Mouse (Mus musculus) limb, embryonic 15.5 days (tissue): ENCODE measurements at regions not wholly inside any gene's neighbourhood (a gene's known extent, or its start where the extent isn't known, plus 50 kb on each side); places are given as distances from the start of the nearest gene placed in this dataset.

ENCODE experiments used
- ATAC-seq: fragments of 200-750 bp; cut with Nextera tagmentation; 2 replicates; pipeline ENCODE4 v1.8.0; 2017; ENCODE audit warnings: low read depth, moderate TSS enrichment; ENCODE audit not compliant: insufficient number of reproducible peaks, low FRiP score, low TSS enrichment
- H3K27ac ChIP-seq: fragments of 300-500 bp; sonication (generic); 2 replicates; pipeline ENCODE4 v1.5.1; 2015; ENCODE audit warnings: moderate library complexity, mild to moderate bottlenecking, inconsistent platforms
- H3K27me3 ChIP-seq: fragments of 300-500 bp; sonication (generic); 2 replicates; pipeline ENCODE4 v1.6.1; 2015; ENCODE audit warnings: inconsistent platforms
- H3K36me3 ChIP-seq: fragments of 300-500 bp; sonication (generic); 2 replicates; pipeline ENCODE4 v1.6.1; 2015; ENCODE audit warnings: inconsistent platforms
- H3K4me1 ChIP-seq: fragments of 300-500 bp; sonication (generic); 2 replicates; pipeline ENCODE4 v1.6.1; 2015; ENCODE audit warnings: inconsistent platforms
- H3K4me2 ChIP-seq: fragments of 300-500 bp; sonication (generic); 2 replicates; pipeline ENCODE4 v1.6.1; 2015; ENCODE audit warnings: mild to moderate bottlenecking, inconsistent platforms
- H3K4me3 ChIP-seq: fragments of 300-500 bp; sonication (generic); 2 replicates; pipeline ENCODE4 v1.5.1; 2015; ENCODE audit warnings: mild to moderate bottlenecking, inconsistent platforms
- H3K9ac ChIP-seq: fragments of 300-500 bp; sonication (generic); 2 replicates; pipeline ENCODE4 v1.6.1; 2015; ENCODE audit warnings: inconsistent platforms
- H3K9me3 ChIP-seq: fragments of 300-500 bp; sonication (generic); 2 replicates; pipeline ENCODE4 v1.6.1; 2016; ENCODE audit warnings: inconsistent platforms
- WGBS: fragments of 180-500 bp; shearing (Covaris S2); methylation state at CpG from one replicate; pipeline ENCODE4 v1.1.7; 2015; 5-methylcytosine and 5-hydroxymethylcytosine counted together

- Histone ChIP-seq H3K27ac (no peak overlapping the region), H3K36me3 (no peaks in the 10 kb centered on the region), H3K27me3 (no peaks in the 10 kb centered on the region), H3K4me2 (no peak overlapping the region), H3K9ac (no peak overlapping the region), H3K9me3 (no peaks in the 10 kb centered on the region), H3K4me3 (no peak overlapping the region), H3K4me1 (no peaks in the 10 kb centered on the region)
- no peak for ATAC-seq
- WGBS = 70% methylated on average over 4 of the region's 4 CpGs
These were observed 193.6 kb upstream of the Itga4 start for GRCm38 (mm10) chr2:79061645-79062044.

GRCm38 (mm10) chr2:79062196-79062636 is 193.0 kb upstream of the Itga4 start:
- Histone ChIP-seq H3K27ac (no peak overlapping the region), H3K4me2 (no peak overlapping the region), H3K9ac (no peak overlapping the region), H3K27me3 (no peaks in the 10 kb centered on the region), H3K4me3 (no peak overlapping the region), H3K9me3 (no peaks in the 10 kb centered on the region), H3K4me1 (no peaks in the 10 kb centered on the region), H3K36me3 (no peaks in the 10 kb centered on the region)
- WGBS = 24% methylated on average over 6 of the region's 6 CpGs
- ATAC-seq = peak; percentile 63; the same call in 1 of the 2 replicates

- WGBS = 90% methylated on average over 2 of the region's 2 CpGs
- Histone ChIP-seq H3K36me3 (no peaks in the 10 kb centered on the region), H3K4me2 (no peak overlapping the region), H3K9ac (no peak overlapping the region), H3K9me3 (no peaks in the 10 kb centered on the region), H3K27ac (no peak overlapping the region), H3K4me3 (no peak overlapping the region), H3K27me3 (no peaks in the 10 kb centered on the region), H3K4me1 (no peaks in the 10 kb centered on the region)
- ATAC-seq = no peak
These were observed 191.6 kb upstream of the Itga4 start for GRCm38 (mm10) chr2:79063641-79064040.

- no peak overlapping the region for H3K4me3 ChIP-seq
- no peak overlapping the region for H3K27ac ChIP-seq
- no peak for ATAC-seq
- no peak overlapping the region for H3K9ac ChIP-seq
- H3K4me2 ChIP-seq = no peak overlapping the region
- no peaks in the 10 kb centered on the region for H3K27me3 ChIP-seq
- H3K36me3 ChIP-seq = no peaks in the 10 kb centered on the region
- no peaks in the 10 kb centered on the region for H3K9me3 ChIP-seq
- H3K4me1 ChIP-seq = no peaks in the 10 kb centered on the region
- WGBS = 78% methylated on average over 1 of the region's 1 CpGs
These were observed 189.9 kb upstream of the Itga4 start for GRCm38 (mm10) chr2:79065321-79065720.

- WGBS = 49% methylated on average over 2 of the region's 2 CpGs
- no peak for ATAC-seq
- H3K9me3 ChIP-seq = no peaks in the 10 kb centered on the region
These were observed 179.1 kb upstream of the Itga4 start for GRCm38 (mm10) chr2:79076115-79076514.

GRCm38 (mm10) chr2:79078836-79079394 is 176.3 kb upstream of the Itga4 start:
- WGBS = 53% methylated on average over 5 of the region's 5 CpGs
- H3K4me2 ChIP-seq = no peak overlapping the region
- H3K9me3 ChIP-seq = no peaks in the 10 kb centered on the region
- no peak overlapping the region for H3K4me3 ChIP-seq
- H3K36me3 ChIP-seq = no peaks in the 10 kb centered on the region
- H3K9ac ChIP-seq = no peak overlapping the region
- no peak for ATAC-seq
- no peak overlapping the region for H3K27ac ChIP-seq
- H3K27me3 ChIP-seq = no peaks in the 10 kb centered on the region
- H3K4me1 ChIP-seq = no peaks in the 10 kb centered on the region

More at GRCm38 (mm10) chr2:79076115-79076514, 179.1 kb upstream of the Itga4 start:
- no peak overlapping the region for H3K4me2 ChIP-seq
- H3K9ac ChIP-seq = no peak overlapping the region
- no peaks in the 10 kb centered on the region for H3K36me3 ChIP-seq
- no peak overlapping the region for H3K27ac ChIP-seq
- H3K27me3 ChIP-seq = no peaks in the 10 kb centered on the region
- no peak overlapping the region for H3K4me3 ChIP-seq
- no peaks in the 10 kb centered on the region for H3K4me1 ChIP-seq

- Histone ChIP-seq H3K4me1 (no peaks in the 10 kb centered on the region), H3K36me3 (no peaks in the 10 kb centered on the region), H3K9me3 (no peaks in the 10 kb centered on the region), H3K4me3 (no peak overlapping the region), H3K27me3 (no peaks in the 10 kb centered on the region), H3K27ac (no peak overlapping the region), H3K4me2 (no peak overlapping the region), H3K9ac (no peak overlapping the region)
- no peak for ATAC-seq
- 76% methylated on average over 2 of the region's 2 CpGs for WGBS
These were observed 173.5 kb upstream of the Itga4 start for GRCm38 (mm10) chr2:79081769-79082168.

GRCm38 (mm10) chr2:79086280-79086679 is 168.9 kb upstream of the Itga4 start:
- Histone ChIP-seq H3K27ac (no peak overlapping the region), H3K9me3 (no peaks in the 10 kb centered on the region), H3K4me2 (no peak overlapping the region), H3K36me3 (no peaks in the 10 kb centered on the region), H3K4me3 (no peak overlapping the region), H3K27me3 (no peaks in the 10 kb centered on the region), H3K9ac (no peak overlapping the region), H3K4me1 (peaks cover 10% of the 10 kb centered on the region)
- WGBS = 77% methylated on average over 4 of the region's 4 CpGs
- ATAC-seq = no peak

- WGBS = 18% methylated on average over 9 of the region's 9 CpGs
- Histone ChIP-seq H3K4me1 (peaks cover 10% of the 10 kb centered on the region), H3K4me2 (peak overlapping the region; percentile 41), H3K36me3 (no peaks in the 10 kb centered on the region), H3K27ac (peak overlapping the region; percentile 50), H3K9ac (no peak overlapping the region), H3K9me3 (no peaks in the 10 kb centered on the region), H3K4me3 (peak overlapping the region; percentile 28), H3K27me3 (no peaks in the 10 kb centered on the region)
- ATAC-seq = no peak
These were observed 168.2 kb upstream of the Itga4 start for GRCm38 (mm10) chr2:79086857-79087578.

- ATAC-seq = no peak
- peak overlapping the region; percentile 41 for H3K4me2 ChIP-seq
- H3K4me1 ChIP-seq = peaks cover 10% of the 10 kb centered on the region
- WGBS = 22% methylated on average over 9 of the region's 9 CpGs
- H3K9me3 ChIP-seq = no peaks in the 10 kb centered on the region
- peak overlapping the region; percentile 50 for H3K27ac ChIP-seq
- no peaks in the 10 kb centered on the region for H3K27me3 ChIP-seq
- H3K36me3 ChIP-seq = no peaks in the 10 kb centered on the region
- H3K4me3 ChIP-seq = peak overlapping the region; percentile 28
- H3K9ac ChIP-seq = no peak overlapping the region
These were observed 167.5 kb upstream of the Itga4 start for GRCm38 (mm10) chr2:79087600-79088205.

- Histone ChIP-seq H3K9ac (no peak overlapping the region), H3K27ac (no peak overlapping the region), H3K9me3 (no peaks in the 10 kb centered on the region), H3K36me3 (no peaks in the 10 kb centered on the region), H3K4me1 (peaks cover 10% of the 10 kb centered on the region), H3K4me3 (no peak overlapping the region), H3K4me2 (no peak overlapping the region), H3K27me3 (no peaks in the 10 kb centered on the region)
- 83% methylated on average over 2 of the region's 2 CpGs for WGBS
- no peak for ATAC-seq
These were observed 165.0 kb upstream of the Itga4 start for GRCm38 (mm10) chr2:79090273-79090672.

- Histone ChIP-seq H3K9me3 (no peaks in the 10 kb centered on the region), H3K36me3 (no peaks in the 10 kb centered on the region), H3K4me3 (no peak overlapping the region), H3K4me2 (no peak overlapping the region), H3K4me1 (no peaks in the 10 kb centered on the region), H3K27ac (no peak overlapping the region), H3K27me3 (no peaks in the 10 kb centered on the region), H3K9ac (no peak overlapping the region)
- 8% methylated on average over 1 of the region's 1 CpGs for WGBS
- no peak for ATAC-seq
These were observed 160.9 kb upstream of the Itga4 start for GRCm38 (mm10) chr2:79094298-79094697.
